Mouse (Mus musculus): ENCODE data around the gene Rab34. TPM values are rescaled to one million over a fixed set of nuclear protein-coding genes. Genes with fewer than 3 reads are reported as not detected.

Gene Rab34
- 51.7 and 53.3 TPM in 2 replicates for polyA plus RNA-seq (2014; fragmentation: Nextera tagmentation; extraction: Ambion mirVana)

DNA sequence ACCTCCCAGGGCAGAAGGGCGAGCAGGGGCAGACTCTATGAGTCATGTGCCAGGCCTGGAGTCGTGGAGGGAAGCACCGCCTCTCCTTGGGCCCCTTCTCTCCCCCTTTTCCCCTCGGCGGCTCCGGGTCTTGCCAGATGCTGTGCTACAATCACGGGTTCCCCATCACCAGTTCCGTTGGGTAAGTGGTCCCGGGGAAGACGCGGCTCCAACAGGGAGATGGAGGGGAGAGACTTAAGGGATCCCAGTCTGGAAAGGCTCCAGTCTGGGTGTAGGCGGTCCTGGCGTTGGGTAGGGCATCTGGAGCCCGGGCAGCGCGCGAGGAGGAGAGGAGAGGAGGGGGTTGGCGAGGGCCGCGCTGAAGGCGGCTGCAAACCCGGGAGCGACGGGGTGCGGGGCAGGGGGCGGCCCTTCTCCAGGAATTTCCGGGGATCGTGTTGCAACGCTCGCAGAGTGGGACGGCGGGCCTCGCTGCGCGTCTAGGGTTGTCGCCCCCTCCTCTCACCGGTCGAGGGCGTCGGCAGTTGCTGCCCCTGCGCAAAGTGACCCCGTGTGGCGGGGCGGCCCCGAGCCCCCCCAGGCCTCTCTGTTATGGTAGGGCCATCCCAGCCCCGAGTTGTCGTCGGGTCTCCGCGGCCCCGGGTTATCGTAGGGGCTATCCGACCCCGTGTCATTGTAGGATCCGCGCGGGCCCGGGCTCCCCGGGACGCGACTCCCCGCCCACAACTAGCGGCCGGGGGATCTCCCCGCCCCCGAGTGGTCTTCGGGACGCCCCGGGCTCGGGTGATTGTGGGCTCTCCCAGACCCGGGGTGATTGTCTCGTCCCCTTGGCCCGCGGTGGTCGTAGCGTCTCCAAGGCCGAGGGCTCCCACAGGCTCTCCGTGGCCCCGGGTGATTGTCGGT lies at the start of gene Rab34:
TSS of gene Rab34 (plus strand) at position 100 of the 903 bp plus-strand sequence.
- Histone ChIP-seq H3K27me3 (ENCODE audit: control insufficient read depth, insufficient read depth, low read length) (no peaks in the 10 kb centered on the region), H3K4me1 (ENCODE audit: control insufficient read depth, insufficient read depth, low read length) (peaks cover 10% of the 10 kb centered on the region; the same call in 1 of the 2 replicates), H3K4me2 (ENCODE audit: low read length) (peak within 1 kb of the TSS; percentile 57), H3K36me3 (ENCODE audit: control insufficient read depth, insufficient read depth, low read length) (peaks cover 19% of the 10 kb centered on the region), H3K27ac (replicated peaks; ENCODE audit: low read depth, low read length) (peak within 1 kb of the TSS; percentile 90), H3K9ac (replicated peaks; ENCODE audit: low read length) (peak within 1 kb of the TSS; percentile 88), H3K4me3 (replicated peaks; ENCODE audit: low read depth, low read length) (peak within 1 kb of the TSS; percentile 72), H3K9me3 (ENCODE audit: control insufficient read depth, low read length) (no peaks in the 10 kb centered on the region)
- DNase-seq (peak; percentile 88), ATAC-seq (ENCODE audit: low FRiP score, low TSS enrichment) (peak; percentile 74)
- under 1% methylated on average over 78 of the region's 80 CpGs for WGBS

- Histone ChIP-seq H3K4me2 (ENCODE audit: low read length) (no peak overlapping the region), H3K36me3 (ENCODE audit: control insufficient read depth, insufficient read depth, low read length) (peaks cover 33% of the 10 kb centered on the region), H3K9ac (replicated peaks; ENCODE audit: low read length) (no peak overlapping the region), H3K4me1 (ENCODE audit: control insufficient read depth, insufficient read depth, low read length) (no peaks in the 10 kb centered on the region), H3K9me3 (ENCODE audit: control insufficient read depth, low read length) (no peaks in the 10 kb centered on the region), H3K27me3 (ENCODE audit: control insufficient read depth, insufficient read depth, low read length) (no peaks in the 10 kb centered on the region), H3K4me3 (replicated peaks; ENCODE audit: low read depth, low read length) (no peak overlapping the region), H3K27ac (replicated peaks; ENCODE audit: low read depth, low read length) (no peak overlapping the region)
- no peak for ATAC-seq (ENCODE audit: low FRiP score, low TSS enrichment)
- WGBS: 89% methylated on average over 5 of the region's 5 CpGs
- DNase-seq: no peak
Observed at GRCm38 (mm10) chr11:78140665-78141064, 47.6 kb upstream of the Rab34 start.

GRCm38 (mm10) chr11:78143520-78143919 lies 44.7 kb upstream of the Rab34 start:
- WGBS: 80% methylated on average over 2 of the region's 2 CpGs
- Histone ChIP-seq H3K4me3 (replicated peaks; ENCODE audit: low read depth, low read length) (no peak overlapping the region), H3K27ac (replicated peaks; ENCODE audit: low read depth, low read length) (no peak overlapping the region), H3K36me3 (ENCODE audit: control insufficient read depth, insufficient read depth, low read length) (peaks cover 53% of the 10 kb centered on the region), H3K9me3 (ENCODE audit: control insufficient read depth, low read length) (no peaks in the 10 kb centered on the region), H3K4me1 (ENCODE audit: control insufficient read depth, insufficient read depth, low read length) (no peaks in the 10 kb centered on the region), H3K27me3 (ENCODE audit: control insufficient read depth, insufficient read depth, low read length) (no peaks in the 10 kb centered on the region), H3K4me2 (ENCODE audit: low read length) (no peak overlapping the region), H3K9ac (replicated peaks; ENCODE audit: low read length) (no peak overlapping the region)
- DNase-seq (no peak), ATAC-seq (ENCODE audit: low FRiP score, low TSS enrichment) (no peak)

GRCm38 (mm10) chr11:78146168-78146567 lies 42.1 kb upstream of the Rab34 start:
- DNase-seq (no peak), ATAC-seq (ENCODE audit: low FRiP score, low TSS enrichment) (no peak)
- Histone ChIP-seq H3K27ac (replicated peaks; ENCODE audit: low read depth, low read length) (no peak overlapping the region), H3K27me3 (ENCODE audit: control insufficient read depth, insufficient read depth, low read length) (no peaks in the 10 kb centered on the region), H3K9me3 (ENCODE audit: control insufficient read depth, low read length) (no peaks in the 10 kb centered on the region), H3K4me3 (replicated peaks; ENCODE audit: low read depth, low read length) (no peak overlapping the region), H3K4me2 (ENCODE audit: low read length) (no peak overlapping the region), H3K4me1 (ENCODE audit: control insufficient read depth, insufficient read depth, low read length) (no peaks in the 10 kb centered on the region), H3K9ac (replicated peaks; ENCODE audit: low read length) (no peak overlapping the region), H3K36me3 (ENCODE audit: control insufficient read depth, insufficient read depth, low read length) (peaks cover 74% of the 10 kb centered on the region)
- 85% methylated on average over 5 of the region's 5 CpGs for WGBS

DNA sequence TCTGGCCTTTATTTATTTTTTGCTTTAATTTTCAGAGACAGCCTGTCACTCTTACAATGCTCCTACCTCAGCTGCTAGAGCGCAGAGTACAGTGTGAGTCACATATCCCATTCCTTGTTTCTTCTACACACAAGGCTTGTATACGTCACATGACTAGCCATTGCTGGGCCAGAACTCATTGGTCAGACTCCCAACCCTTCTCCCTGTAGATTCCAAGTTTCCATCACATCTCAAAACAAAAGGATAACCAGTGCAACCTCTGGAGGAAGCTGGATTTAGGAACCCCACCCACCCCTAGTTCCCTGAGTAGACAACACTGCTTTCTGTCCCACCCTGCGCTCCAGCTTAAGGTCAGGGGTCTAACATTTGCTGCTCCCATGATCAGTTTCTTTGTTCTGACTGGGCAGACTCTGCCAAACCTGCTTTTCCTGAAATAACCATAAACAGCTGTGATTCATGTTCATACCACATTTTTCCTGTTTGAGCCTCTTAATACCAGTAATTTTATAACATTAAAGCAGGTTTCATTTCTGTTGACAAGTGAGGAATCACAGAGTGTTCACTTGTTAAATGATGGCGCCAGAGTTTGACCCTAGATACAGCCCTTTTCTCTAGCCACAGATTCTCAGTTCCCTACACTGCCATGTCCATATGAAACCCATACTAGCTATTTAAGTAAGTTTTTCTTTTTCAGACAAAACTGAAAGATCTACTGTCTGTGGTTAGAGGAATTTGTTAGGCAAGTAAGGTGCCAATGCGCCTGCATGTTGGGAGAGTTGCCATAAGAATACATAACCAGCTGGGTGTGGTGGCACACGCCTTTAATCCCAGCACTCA lies 41.3 kb upstream of the Rab34 start:
- H3K36me3 ChIP-seq (ENCODE audit: control insufficient read depth, insufficient read depth, low read length): peaks cover 74% of the 10 kb centered on the region
- no peaks in the 10 kb centered on the region for H3K27me3 ChIP-seq (ENCODE audit: control insufficient read depth, insufficient read depth, low read length)
- H3K27ac ChIP-seq (replicated peaks; ENCODE audit: low read depth, low read length): no peak overlapping the region
- no peak for DNase-seq
- no peak overlapping the region for H3K4me3 ChIP-seq (replicated peaks; ENCODE audit: low read depth, low read length)
- H3K9me3 ChIP-seq (ENCODE audit: control insufficient read depth, low read length): no peaks in the 10 kb centered on the region
- no peak overlapping the region for H3K9ac ChIP-seq (replicated peaks; ENCODE audit: low read length)
- no peak for ATAC-seq (ENCODE audit: low FRiP score, low TSS enrichment)
- H3K4me2 ChIP-seq (ENCODE audit: low read length): no peak overlapping the region
- 96% methylated on average over 6 of the region's 6 CpGs for WGBS
- H3K4me1 ChIP-seq (ENCODE audit: control insufficient read depth, insufficient read depth, low read length): no peaks in the 10 kb centered on the region

DNA sequence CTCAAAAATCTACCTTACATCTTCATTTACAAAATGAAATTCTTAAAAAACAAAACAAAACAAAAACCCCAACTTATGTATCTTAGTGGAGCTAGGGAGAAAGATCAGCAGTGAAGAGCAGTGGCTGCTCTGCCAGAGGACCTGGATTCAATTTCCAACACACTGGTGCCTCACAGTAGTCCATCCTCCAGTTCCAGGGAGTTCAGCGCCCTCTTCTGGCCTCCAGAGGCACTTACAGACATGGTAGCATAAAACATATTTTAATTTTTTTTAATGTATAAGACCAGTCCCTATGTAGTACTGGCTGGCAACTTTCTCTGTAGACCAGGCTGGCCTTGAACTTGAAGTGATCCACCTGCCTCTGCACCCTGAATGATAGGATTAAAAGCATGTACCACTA lies 37.1 kb upstream of the Rab34 start:
- H3K36me3 ChIP-seq (ENCODE audit: control insufficient read depth, insufficient read depth, low read length): peaks cover 83% of the 10 kb centered on the region

GRCm38 (mm10) chr11:78152299-78153231 lies 35.7 kb upstream of the Rab34 start:
- no peak overlapping the region for H3K4me3 ChIP-seq (replicated peaks; ENCODE audit: low read depth, low read length)
- DNase-seq (peak; percentile 77), ATAC-seq (ENCODE audit: low FRiP score, low TSS enrichment) (0 out of 2 replicates have a peak, but pooled peaks have one; percentile 40)
- WGBS: 62% methylated on average over 9 of the region's 9 CpGs
- H3K4me1 ChIP-seq (ENCODE audit: control insufficient read depth, insufficient read depth, low read length): 0 out of 2 replicates have a peak, but pooled peaks cover 3% of the 10 kb centered on the region
- H3K9ac ChIP-seq (replicated peaks; ENCODE audit: low read length): no peak overlapping the region
- H3K4me2 ChIP-seq (ENCODE audit: low read length): no peak overlapping the region
- no peaks in the 10 kb centered on the region for H3K9me3 ChIP-seq (ENCODE audit: control insufficient read depth, low read length)
- peak overlapping the region; percentile 70 for H3K27ac ChIP-seq (replicated peaks; ENCODE audit: low read depth, low read length)
- peaks cover 83% of the 10 kb centered on the region for H3K36me3 ChIP-seq (ENCODE audit: control insufficient read depth, insufficient read depth, low read length)
- H3K27me3 ChIP-seq (ENCODE audit: control insufficient read depth, insufficient read depth, low read length): no peaks in the 10 kb centered on the region

More for the DNA sequence above, 37.1 kb upstream of the Rab34 start:
- no peaks in the 10 kb centered on the region for H3K9me3 ChIP-seq (ENCODE audit: control insufficient read depth, low read length)
- ATAC-seq (ENCODE audit: low FRiP score, low TSS enrichment) (no peak), DNase-seq (peak; percentile 49)
- no peak overlapping the region for H3K9ac ChIP-seq (replicated peaks; ENCODE audit: low read length)
- 38% methylated on average over 1 of the region's 1 CpGs for WGBS
- H3K4me1 ChIP-seq (ENCODE audit: control insufficient read depth, insufficient read depth, low read length): 0 out of 2 replicates have a peak, but pooled peaks cover 3% of the 10 kb centered on the region
- no peak overlapping the region for H3K27ac ChIP-seq (replicated peaks; ENCODE audit: low read depth, low read length)
- H3K27me3 ChIP-seq (ENCODE audit: control insufficient read depth, insufficient read depth, low read length): no peaks in the 10 kb centered on the region
- no peak overlapping the region for H3K4me3 ChIP-seq (replicated peaks; ENCODE audit: low read depth, low read length)
- no peak overlapping the region for H3K4me2 ChIP-seq (ENCODE audit: low read length)

- no peak overlapping the region for H3K9ac ChIP-seq (replicated peaks; ENCODE audit: low read length)
- 84% methylated on average over 13 of the region's 13 CpGs for WGBS
Observed at GRCm38 (mm10) chr11:78153778-78154177, 34.5 kb upstream of the Rab34 start.

More at GRCm38 (mm10) chr11:78153778-78154177, 34.5 kb upstream of the Rab34 start:
- DNase-seq (peak; percentile 28), ATAC-seq (ENCODE audit: low FRiP score, low TSS enrichment) (0 out of 2 replicates have a peak, but pooled peaks have one; percentile 32)
- H3K27me3 ChIP-seq (ENCODE audit: control insufficient read depth, insufficient read depth, low read length): no peaks in the 10 kb centered on the region
- no peak overlapping the region for H3K4me2 ChIP-seq (ENCODE audit: low read length)
- H3K36me3 ChIP-seq (ENCODE audit: control insufficient read depth, insufficient read depth, low read length): peaks cover 84% of the 10 kb centered on the region
- no peak overlapping the region for H3K4me3 ChIP-seq (replicated peaks; ENCODE audit: low read depth, low read length)
- no peaks in the 10 kb centered on the region for H3K9me3 ChIP-seq (ENCODE audit: control insufficient read depth, low read length)
- peak overlapping the region; percentile 70 for H3K27ac ChIP-seq (replicated peaks; ENCODE audit: low read depth, low read length)
- H3K4me1 ChIP-seq (ENCODE audit: control insufficient read depth, insufficient read depth, low read length): 0 out of 2 replicates have a peak, but pooled peaks cover 3% of the 10 kb centered on the region
